Mouse (Mus musculus): ENCODE measurements around the gene Cdc16. TPM values are rescaled to one million over a fixed set of nuclear protein-coding genes. Genes with fewer than 3 reads are reported as not detected.

Cdc16 gene
- total and polyA plus RNA-seq, 3 experiments, result 55.1 to 94.3 (median 55.6) TPM

DNA sequence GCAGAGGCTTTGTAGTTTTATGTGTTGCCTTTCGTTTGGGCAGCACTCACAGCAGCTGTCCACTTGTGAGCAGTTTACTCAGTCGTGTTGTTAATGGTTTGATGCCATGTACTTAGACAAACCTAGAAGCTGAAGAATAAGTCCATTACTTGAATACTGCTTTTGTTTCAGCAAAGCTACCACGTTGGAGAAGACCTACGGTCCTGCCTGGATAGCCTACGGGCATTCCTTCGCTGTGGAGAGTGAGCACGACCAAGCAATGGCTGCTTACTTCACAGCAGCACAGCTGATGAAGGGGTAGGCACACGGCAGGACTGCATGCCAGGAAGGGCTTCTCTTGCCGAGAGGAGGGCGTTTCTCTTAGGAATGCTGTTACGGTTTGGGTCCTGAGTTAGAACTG, 11.7 kb downstream of the Cdc16 start:
- in situ Hi-C loops (cut with MboI; ENCODE audit: low pct_ligation_motif_present, low pct_unique_long_range_greater_than_20kb, low sequenced_read_pairs), result no loop called here
- H3K36me3 ChIP-seq (replicated peaks in 1 of 2; ENCODE audit: control insufficient read depth in 1 of 2, insufficient read depth in 1 of 2, low read length in 1 of 2), result peaks cover 66 to 93% of the 10 kb centered on the region in 2 experiments

DNA sequence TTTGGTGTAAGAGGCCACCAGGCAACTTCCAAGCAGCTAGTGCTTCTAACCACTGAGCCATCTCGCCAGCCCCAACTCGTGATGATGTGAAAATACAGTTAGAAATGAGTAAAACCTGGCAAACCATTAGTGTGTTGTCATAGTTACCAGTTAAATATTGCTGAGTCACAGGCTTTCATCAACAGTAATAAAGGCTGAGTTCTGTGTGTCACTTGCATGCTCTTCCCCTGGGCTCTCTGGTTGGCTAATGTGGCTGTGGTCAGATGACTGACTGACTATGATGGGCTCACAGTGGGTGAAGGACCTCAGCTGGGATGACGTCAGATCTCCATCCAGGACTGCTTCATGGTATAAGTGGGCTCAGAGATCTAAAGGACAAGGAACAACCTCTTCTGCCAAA, 23.1 kb downstream of the Cdc16 start:
- in situ Hi-C loops (cut with MboI; ENCODE audit: low pct_ligation_motif_present, low pct_unique_long_range_greater_than_20kb, low sequenced_read_pairs), result loop anchor here (10.0 kb wide), 1 partner anchor 104 kb away; no protein-coding TSS in a partner anchor
- peak; percentile 42 for DNase-seq (ENCODE audit: extremely low read depth)
- TF ChIP-seq ZMIZ1 (IDR thresholded peaks at IDR 0.05; ENCODE audit: low read depth, low read length) (no peak), GABPA (IDR thresholded peaks at IDR 0.05; ENCODE audit: insufficient replicate concordance, low read depth, low read length) (no peak), MYC (IDR thresholded peaks at IDR 0.05; ENCODE audit: low read depth, low read length) (no peak), JUND (conservative IDR thresholded peaks at IDR 0.05; ENCODE audit: low read depth, low read length) (no peak), CHD1 (IDR thresholded peaks at IDR 0.05; ENCODE audit: low read depth, low read length) (no peak), POLR2A (IDR thresholded peaks at IDR 0.05; ENCODE audit: low read depth, low read length) (no peak), TCF12 (IDR thresholded peaks at IDR 0.05; ENCODE audit: low read depth, low read length) (no peak), UBTF (IDR thresholded peaks at IDR 0.05; ENCODE audit: low read depth, low read length) (no peak), MEF2A (IDR thresholded peaks at IDR 0.05; ENCODE audit: borderline replicate concordance, low read depth, low read length) (no peak), NELFE (IDR thresholded peaks at IDR 0.05; ENCODE audit: low read depth, low read length) (no peak), ZNF384 (IDR thresholded peaks at IDR 0.05; ENCODE audit: low read depth, low read length) (no peak), MAX (IDR thresholded peaks at IDR 0.05; ENCODE audit: low read length) (no peak), TBP (conservative IDR thresholded peaks at IDR 0.05; ENCODE audit: low read depth, low read length) (no peak), ELF1 (IDR thresholded peaks at IDR 0.05; ENCODE audit: low read depth, low read length) (no peak), PAX5 (IDR thresholded peaks at IDR 0.05; ENCODE audit: low read length) (no peak), ZC3H11A (IDR thresholded peaks at IDR 0.05; ENCODE audit: low read depth, low read length) (no peak)
- H3K27me3 ChIP-seq (replicated peaks), result no peaks in the 10 kb centered on the region
- H3K79me2 ChIP-seq (replicated peaks; ENCODE audit: control insufficient read depth, extremely low read depth, insufficient read depth, poor library complexity, severe bottlenecking), result no peaks in the 10 kb centered on the region
- peaks cover 5 to 36% of the 10 kb centered on the region in 2 experiments; a peak in 3 of 4 replicates for H3K4me1 ChIP-seq (ENCODE audit: control insufficient read depth in 1 of 2, insufficient read depth in 2 of 2)
- no peak overlapping the region for H3K4me3 ChIP-seq (replicated peaks in 1 of 3; ENCODE audit: low read depth in 2 of 3, low read length in 2 of 3, poor library complexity in 1 of 3)
- H3K9ac ChIP-seq (ENCODE audit: insufficient read depth, low read depth), result no peak overlapping the region
- no peak overlapping the region for H3K27ac ChIP-seq (ENCODE audit: insufficient read depth, low read depth)
- H3K36me3 ChIP-seq (replicated peaks in 1 of 2; ENCODE audit: control insufficient read depth in 1 of 2, insufficient read depth in 1 of 2, low read length in 1 of 2), result peaks cover 44 to 62% of the 10 kb centered on the region in 2 experiments
- no peak overlapping the region for H3K4me2 ChIP-seq (ENCODE audit: insufficient read depth, low read depth, poor library complexity, severe bottlenecking)
- no peaks in the 10 kb centered on the region for H3K9me3 ChIP-seq (replicated peaks; ENCODE audit: low read length)
- dilution Hi-C loops (cut with MboI; ENCODE audit: extremely low pct_ligation_motif_present, extremely low pct_unique_long_range_greater_than_20kb, low sequenced_read_pairs), result no loop called here

More for the DNA sequence above, 11.7 kb downstream of the Cdc16 start:
- dilution Hi-C loops (cut with MboI; ENCODE audit: extremely low pct_ligation_motif_present, extremely low pct_unique_long_range_greater_than_20kb, low sequenced_read_pairs), result no loop called here
- Histone ChIP-seq H3K79me2 (replicated peaks; ENCODE audit: control insufficient read depth, extremely low read depth, insufficient read depth, poor library complexity, severe bottlenecking) (no peaks in the 10 kb centered on the region), H3K4me3 (replicated peaks in 1 of 3; ENCODE audit: low read depth in 2 of 3, low read length in 2 of 3, poor library complexity in 1 of 3) (no peak overlapping the region), H3K27ac (ENCODE audit: insufficient read depth, low read depth) (no peak overlapping the region), H3K4me1 (ENCODE audit: control insufficient read depth in 1 of 2, insufficient read depth in 2 of 2) (no peaks in the 10 kb centered on the region), H3K9ac (ENCODE audit: insufficient read depth, low read depth) (no peak overlapping the region), H3K4me2 (ENCODE audit: insufficient read depth, low read depth, poor library complexity, severe bottlenecking) (no peak overlapping the region), H3K9me3 (replicated peaks; ENCODE audit: low read length) (no peaks in the 10 kb centered on the region), H3K27me3 (replicated peaks) (no peaks in the 10 kb centered on the region)
- DNase-seq (ENCODE audit: extremely low read depth), result no peak
- TF ChIP-seq HCFC1 (IDR thresholded peaks at IDR 0.05; ENCODE audit: low read depth, low read length), result no peak
- no peak for TF ChIP-seq TBP (conservative IDR thresholded peaks at IDR 0.05; ENCODE audit: low read depth, low read length)
- no peak for TF ChIP-seq SIN3A (IDR thresholded peaks at IDR 0.05; ENCODE audit: low read length)
- no peak for TF ChIP-seq E2F4 (IDR thresholded peaks at IDR 0.05; ENCODE audit: insufficient replicate concordance, low read depth, low read length)
- no peak for TF ChIP-seq MAX (IDR thresholded peaks at IDR 0.05; ENCODE audit: low read length)
- TF ChIP-seq CHD1 (IDR thresholded peaks at IDR 0.05; ENCODE audit: low read depth, low read length), result no peak
- no peak for TF ChIP-seq NRF1 (IDR thresholded peaks at IDR 0.05; ENCODE audit: low read depth, low read length)
- TF ChIP-seq TCF12 (IDR thresholded peaks at IDR 0.05; ENCODE audit: low read depth, low read length), result no peak
- no peak for TF ChIP-seq USF1 (IDR thresholded peaks at IDR 0.05; ENCODE audit: low read depth, low read length)
- TF ChIP-seq EP300 (IDR thresholded peaks at IDR 0.05; ENCODE audit: low read length), result no peak
- TF ChIP-seq ZC3H11A (IDR thresholded peaks at IDR 0.05; ENCODE audit: low read depth, low read length), result no peak
- no peak for TF ChIP-seq IRF4 (IDR thresholded peaks at IDR 0.05; ENCODE audit: low read depth, low read length)
- no peak for TF ChIP-seq ETS1 (conservative IDR thresholded peaks at IDR 0.05; ENCODE audit: low read depth, low read length)
- TF ChIP-seq UBTF (IDR thresholded peaks at IDR 0.05; ENCODE audit: low read depth, low read length), result no peak

Measured in CH12.LX (cell line).